Mouse (Mus musculus) CH12.LX (cell line): Measurements from ENCODE around the gene Efcab5. TPM values are rescaled to one million over a fixed set of nuclear protein-coding genes. Genes with fewer than 3 reads are reported as not detected.

ENCODE experiments used
- DNase-seq: peaks from one replicate; pipeline ENCODE4 v3.0.0-alpha.2; 2013; ENCODE audit errors: extremely low read depth
- H3K27ac ChIP-seq: 2 replicates; pipeline ENCODE4 v1.5.1; 2012; ENCODE audit warnings: low read depth, mild to moderate bottlenecking, control low read depth, moderate library complexity; ENCODE audit not compliant: insufficient read depth
- H3K27me3 ChIP-seq: replicated peaks from 2 replicates; pipeline ENCODE3; 2012; ENCODE audit warnings: inconsistent platforms
- H3K36me3 ChIP-seq, 2 experiments: replicated peaks in 1 of 2; 2 replicates each; pipeline versions ENCODE3 to v1.6.1; 2012; ENCODE audit warnings: inconsistent platforms in 1 of 2, low read length in 1 of 2, mild to moderate bottlenecking in 1 of 2, mixed read lengths in 1 of 2, moderate library complexity in 1 of 2; ENCODE audit not compliant: control insufficient read depth in 1 of 2, insufficient read depth in 1 of 2
- H3K4me1 ChIP-seq, 2 experiments: 2 replicates each; pipeline ENCODE4 v1.6.1; 2012; ENCODE audit warnings: inconsistent platforms in 1 of 2, moderate library complexity in 1 of 2; ENCODE audit not compliant: insufficient read depth in 2 of 2, control insufficient read depth in 1 of 2
- H3K4me2 ChIP-seq: 2 replicates; pipeline ENCODE4 v1.6.1; 2012; ENCODE audit warnings: low read depth, mild to moderate bottlenecking, control low read depth; ENCODE audit not compliant: poor library complexity, insufficient read depth, severe bottlenecking
- H3K4me3 ChIP-seq, 3 experiments: fragments of 150-350 bp in 1 of 3; sonication (generic) in 1 of 3; replicated peaks in 1 of 3; 2 replicates each; pipeline versions ENCODE3 to v1.5.1; 2011 to 2012; ENCODE audit warnings: low read depth in 2 of 3, low read length in 2 of 3, mild to moderate bottlenecking in 2 of 3, moderate library complexity in 2 of 3, control low read depth in 1 of 3, improper control_type of control experiment in 1 of 3, inconsistent platforms in 1 of 3, mixed read lengths in 1 of 3; ENCODE audit not compliant: poor library complexity in 1 of 3
- H3K79me2 ChIP-seq: replicated peaks from 2 replicates; pipeline ENCODE4 v1.6.1; 2012; ENCODE audit warnings: mild to moderate bottlenecking, moderate library complexity; ENCODE audit not compliant: control insufficient read depth, poor library complexity, insufficient read depth, severe bottlenecking; ENCODE audit errors: extremely low read depth
- H3K9ac ChIP-seq: 2 replicates; pipeline ENCODE4 v1.6.1; 2012; ENCODE audit warnings: low read depth, mild to moderate bottlenecking, control low read depth, moderate library complexity; ENCODE audit not compliant: insufficient read depth
- H3K9me3 ChIP-seq: replicated peaks from 2 replicates; pipeline ENCODE3; 2012; ENCODE audit warnings: low read length, inconsistent platforms, mixed read lengths
- BHLHE40 ChIP-seq: IDR thresholded peaks from 2 replicates; pipeline ENCODE4 v1.6.1; 2011; ENCODE audit warnings: mild to moderate bottlenecking, low read depth, low read length, improper control_type of control experiment
- CHD2 ChIP-seq: IDR thresholded peaks from 2 replicates; pipeline ENCODE4 v1.6.1; 2011; ENCODE audit warnings: low read length, improper control_type of control experiment
- ETS1 ChIP-seq: conservative IDR thresholded peaks from 2 replicates; pipeline ENCODE4 v1.6.1; 2012; ENCODE audit warnings: low read depth, mild to moderate bottlenecking, inconsistent platforms, low read length, improper control_type of control experiment, moderate library complexity
- GABPA ChIP-seq: IDR thresholded peaks from 2 replicates; pipeline ENCODE4 v1.6.1; 2012; ENCODE audit warnings: low read depth, low read length, improper control_type of control experiment, inconsistent platforms; ENCODE audit not compliant: insufficient replicate concordance
- IRF4 ChIP-seq: IDR thresholded peaks from 2 replicates; pipeline ENCODE4 v1.6.1; 2014; ENCODE audit warnings: low read depth, mild to moderate bottlenecking, inconsistent platforms, low read length, improper control_type of control experiment
- JUND ChIP-seq: conservative IDR thresholded peaks from 2 replicates; pipeline ENCODE4 v1.6.1; 2011; ENCODE audit warnings: low read depth, low read length, improper control_type of control experiment
- MAZ ChIP-seq: IDR thresholded peaks from 2 replicates; pipeline ENCODE4 v1.6.1; 2012; ENCODE audit warnings: low read depth, mild to moderate bottlenecking, inconsistent platforms, low read length, improper control_type of control experiment, moderate library complexity
- RCOR1 ChIP-seq: conservative IDR thresholded peaks from 2 replicates; pipeline ENCODE4 v1.6.1; 2012; ENCODE audit warnings: low read depth, mild to moderate bottlenecking, inconsistent platforms, low read length, improper control_type of control experiment
- ZKSCAN1 ChIP-seq: IDR thresholded peaks from 2 replicates; pipeline ENCODE4 v1.6.1; 2012; ENCODE audit warnings: low read depth, inconsistent platforms, low read length, improper control_type of control experiment, borderline replicate concordance
- ZNF384 ChIP-seq: IDR thresholded peaks from 2 replicates; pipeline ENCODE4 v1.6.1; 2012; ENCODE audit warnings: low read depth, low read length, improper control_type of control experiment, inconsistent platforms
- dilution Hi-C: fragments of 300-500 bp; cut with MboI; formaldehyde crosslinking; loops from 2 replicates; pipeline ENCODE4 v1.14.3; 2020; ENCODE audit warnings: low sequenced_read_pairs; ENCODE audit not compliant: extremely low pct_unique_long_range_greater_than_20kb, extremely low pct_ligation_motif_present
- in situ Hi-C: fragments of 300-500 bp; cut with MboI; formaldehyde crosslinking; loops from 3 replicates; pipeline ENCODE4 v1.14.3; 2019; ENCODE audit warnings: low sequenced_read_pairs, low pct_ligation_motif_present, low pct_unique_long_range_greater_than_20kb, mixed read lengths
- polyA plus RNA-seq: library from polyadenylated mRNA; unstranded; fragments of >175 nt; gene quantifications from 2 replicates; pipeline ENCODE4 v1.2.1, GENCODE M21; 2012; ENCODE audit warnings: low read depth; ENCODE audit not compliant: insufficient read length
- total RNA-seq, 2 experiments: library from RNA; depleted of rRNA; stranded (reverse); fragments of 300-350 nt in 1 of 2; fragments of >200 nt in 1 of 2; gene quantifications; 2 replicates each; pipeline ENCODE4 v1.2.3; 2012 to 2014

Efcab5 gene
- total and polyA plus RNA-seq, 3 experiments: 0.24 to 0.43 (median 0.38) TPM

- H3K4me2 ChIP-seq: no peak overlapping the region
Measured at GRCm38 (mm10) chr11:77193941-77194553, 5.3 kb upstream of the Efcab5 start.

GRCm38 (mm10) chr11:77193410-77193809 lies 4.6 kb upstream of the Efcab5 start:
- H3K4me2 ChIP-seq: peak overlapping the region; percentile 61; the same call in 1 of the 2 replicates
- no peaks in the 10 kb centered on the region for H3K9me3 ChIP-seq
- H3K4me1 ChIP-seq: peaks cover 9 to 43% of the 10 kb centered on the region in 2 experiments
- H3K4me3 ChIP-seq: no peak overlapping the region
- no peaks in the 10 kb centered on the region for H3K27me3 ChIP-seq
- dilution Hi-C loops (no loop called here), in situ Hi-C loops (no loop called here)
- H3K36me3 ChIP-seq: no peaks in the 10 kb centered on the region
- H3K9ac ChIP-seq: no peak overlapping the region
- no peak for DNase-seq
- H3K79me2 ChIP-seq: no peaks in the 10 kb centered on the region
- TF ChIP-seq ZKSCAN1: no peak
- peak; percentile 26; the same call in 1 of the 2 replicates for TF ChIP-seq ETS1
- TF ChIP-seq GABPA: no peak
- TF ChIP-seq MAZ: peak; percentile 74
- TF ChIP-seq CHD2: 0 out of 2 replicates have a peak, but pooled peaks have one; percentile 42
- no peak overlapping the region for H3K27ac ChIP-seq

More at GRCm38 (mm10) chr11:77193941-77194553, 5.3 kb upstream of the Efcab5 start:
- H3K9ac ChIP-seq: no peak overlapping the region
- dilution Hi-C loops: no loop called here
- no peak overlapping the region for H3K27ac ChIP-seq
- peaks cover 9 to 43% of the 10 kb centered on the region in 2 experiments for H3K4me1 ChIP-seq
- in situ Hi-C loops: no loop called here
- no peaks in the 10 kb centered on the region for H3K79me2 ChIP-seq
- no peaks in the 10 kb centered on the region for H3K9me3 ChIP-seq
- no peak overlapping the region for H3K4me3 ChIP-seq
- no peaks in the 10 kb centered on the region for H3K36me3 ChIP-seq
- DNase-seq: no peak
- no peaks in the 10 kb centered on the region for H3K27me3 ChIP-seq
- TF ChIP-seq JUND (no peak), ZNF384 (peak; percentile 69), RCOR1 (no peak)
- TF ChIP-seq, all 38 proteins: peak for 1

- H3K27ac ChIP-seq: no peak overlapping the region
- dilution Hi-C loops: no loop called here
- peaks cover 0 to 9% of the 10 kb centered on the region in 2 experiments; a peak in 2 of 4 replicates for H3K4me1 ChIP-seq
- H3K27me3 ChIP-seq: no peaks in the 10 kb centered on the region
- H3K79me2 ChIP-seq: no peaks in the 10 kb centered on the region
- TF ChIP-seq BHLHE40 (peak; percentile 36; the same call in 1 of the 2 replicates), IRF4 (no peak)
- H3K36me3 ChIP-seq: no peaks in the 10 kb centered on the region
- no peaks in the 10 kb centered on the region for H3K9me3 ChIP-seq
- no peak overlapping the region for H3K4me2 ChIP-seq
- H3K4me3 ChIP-seq: no peak overlapping the region
- DNase-seq: no peak
- H3K9ac ChIP-seq: no peak overlapping the region
- in situ Hi-C loops: no loop called here
Measured at GRCm38 (mm10) chr11:77184926-77185325, 3.8 kb downstream of the Efcab5 start.
